Mouse (Mus musculus): ENCODE data around the gene Agpat3. TPM values are rescaled to one million over a fixed set of nuclear protein-coding genes. Genes with fewer than 3 reads are reported as not detected.

The Agpat3 gene
- polyA plus RNA-seq (2012): 1.4 and 3.4 TPM in 2 replicates

GRCm38 (mm10) chr10:78351887-78352665 is at the start of gene Agpat3:
Agpat3 (minus strand) TSS chr10:78352489.
- TF ChIP-seq TAL1 (IDR thresholded peaks at IDR 0.05; ENCODE audit: low read length): no peak
- TF ChIP-seq GATA1 (IDR thresholded peaks at IDR 0.05; ENCODE audit: low read length): no peak
- H3K27me3 ChIP-seq (ENCODE audit: control insufficient read depth): peaks cover 65% of the 10 kb centered on the region
- peaks cover 18% of the 10 kb centered on the region for H3K4me1 ChIP-seq (ENCODE audit: control insufficient read depth)
- no peaks in the 10 kb centered on the region for H3K9me3 ChIP-seq (ENCODE audit: control insufficient read depth, low read length)
- H3K36me3 ChIP-seq (ENCODE audit: control insufficient read depth): peaks cover 3% of the 10 kb centered on the region; the same call in 1 of the 2 replicates
- H3K4me3 ChIP-seq (replicated peaks): peak within 1 kb of the TSS; percentile 72

GRCm38 (mm10) chr10:78401127-78401526 is 48.8 kb upstream of the Agpat3 start:
- no peak overlapping the region for H3K4me3 ChIP-seq (replicated peaks)
- no peaks in the 10 kb centered on the region for H3K27me3 ChIP-seq (ENCODE audit: control insufficient read depth)
- H3K36me3 ChIP-seq (ENCODE audit: control insufficient read depth): peaks cover 74% of the 10 kb centered on the region
- no peak for TF ChIP-seq GATA1 (IDR thresholded peaks at IDR 0.05; ENCODE audit: low read length)
- TF ChIP-seq TAL1 (IDR thresholded peaks at IDR 0.05; ENCODE audit: low read length): no peak
- H3K4me1 ChIP-seq (ENCODE audit: control insufficient read depth): peaks cover 37% of the 10 kb centered on the region
- H3K9me3 ChIP-seq (ENCODE audit: control insufficient read depth, low read length): no peaks in the 10 kb centered on the region

GRCm38 (mm10) chr10:78399090-78399657 is 46.9 kb upstream of the Agpat3 start:
- Histone ChIP-seq H3K9me3 (ENCODE audit: control insufficient read depth, low read length) (no peaks in the 10 kb centered on the region), H3K27me3 (ENCODE audit: control insufficient read depth) (no peaks in the 10 kb centered on the region), H3K4me3 (replicated peaks) (no peak overlapping the region), H3K36me3 (ENCODE audit: control insufficient read depth) (peaks cover 55% of the 10 kb centered on the region), H3K4me1 (ENCODE audit: control insufficient read depth) (peaks cover 37% of the 10 kb centered on the region)
- TF ChIP-seq TAL1 (IDR thresholded peaks at IDR 0.05; ENCODE audit: low read length) (no peak), GATA1 (IDR thresholded peaks at IDR 0.05; ENCODE audit: low read length) (no peak)

GRCm38 (mm10) chr10:78396625-78396885 is 44.3 kb upstream of the Agpat3 start:
- Histone ChIP-seq H3K9me3 (ENCODE audit: control insufficient read depth, low read length) (no peaks in the 10 kb centered on the region), H3K4me1 (ENCODE audit: control insufficient read depth) (peaks cover 41% of the 10 kb centered on the region), H3K4me3 (replicated peaks) (no peak overlapping the region), H3K36me3 (ENCODE audit: control insufficient read depth) (peaks cover 29% of the 10 kb centered on the region), H3K27me3 (ENCODE audit: control insufficient read depth) (peaks cover 12% of the 10 kb centered on the region)
- TF ChIP-seq TAL1 (IDR thresholded peaks at IDR 0.05; ENCODE audit: low read length): no peak
- no peak for TF ChIP-seq GATA1 (IDR thresholded peaks at IDR 0.05; ENCODE audit: low read length)

- Histone ChIP-seq H3K4me1 (ENCODE audit: control insufficient read depth) (peaks cover 36% of the 10 kb centered on the region), H3K9me3 (ENCODE audit: control insufficient read depth, low read length) (no peaks in the 10 kb centered on the region), H3K27me3 (ENCODE audit: control insufficient read depth) (peaks cover 18% of the 10 kb centered on the region), H3K36me3 (ENCODE audit: control insufficient read depth) (peaks cover 24% of the 10 kb centered on the region), H3K4me3 (replicated peaks) (no peak overlapping the region)
- TF ChIP-seq GATA1 (IDR thresholded peaks at IDR 0.05; ENCODE audit: low read length) (no peak), TAL1 (IDR thresholded peaks at IDR 0.05; ENCODE audit: low read length) (no peak)
Measured at GRCm38 (mm10) chr10:78395819-78396624, 43.7 kb upstream of the Agpat3 start.

GRCm38 (mm10) chr10:78395377-78395776 is 43.1 kb upstream of the Agpat3 start:
- H3K4me3 ChIP-seq (replicated peaks): no peak overlapping the region
- H3K4me1 ChIP-seq (ENCODE audit: control insufficient read depth): peaks cover 29% of the 10 kb centered on the region
- TF ChIP-seq TAL1 (IDR thresholded peaks at IDR 0.05; ENCODE audit: low read length): no peak
- TF ChIP-seq GATA1 (IDR thresholded peaks at IDR 0.05; ENCODE audit: low read length): no peak
- H3K27me3 ChIP-seq (ENCODE audit: control insufficient read depth): peaks cover 24% of the 10 kb centered on the region
- H3K36me3 ChIP-seq (ENCODE audit: control insufficient read depth): peaks cover 18% of the 10 kb centered on the region
- H3K9me3 ChIP-seq (ENCODE audit: control insufficient read depth, low read length): no peaks in the 10 kb centered on the region

GRCm38 (mm10) chr10:78392072-78392471 is 39.8 kb upstream of the Agpat3 start:
- no peaks in the 10 kb centered on the region for H3K9me3 ChIP-seq (ENCODE audit: control insufficient read depth, low read length)
- peaks cover 46% of the 10 kb centered on the region for H3K27me3 ChIP-seq (ENCODE audit: control insufficient read depth)
- H3K4me3 ChIP-seq (replicated peaks): no peak overlapping the region
- H3K4me1 ChIP-seq (ENCODE audit: control insufficient read depth): peaks cover 8% of the 10 kb centered on the region
- no peak for TF ChIP-seq GATA1 (IDR thresholded peaks at IDR 0.05; ENCODE audit: low read length)
- TF ChIP-seq TAL1 (IDR thresholded peaks at IDR 0.05; ENCODE audit: low read length): no peak
- no peaks in the 10 kb centered on the region for H3K36me3 ChIP-seq (ENCODE audit: control insufficient read depth)

- H3K4me1 ChIP-seq (ENCODE audit: control insufficient read depth): peaks cover 4% of the 10 kb centered on the region
Measured at GRCm38 (mm10) chr10:78390982-78391470, 38.7 kb upstream of the Agpat3 start.

More at GRCm38 (mm10) chr10:78390982-78391470, 38.7 kb upstream of the Agpat3 start:
- TF ChIP-seq GATA1 (IDR thresholded peaks at IDR 0.05; ENCODE audit: low read length) (no peak), TAL1 (IDR thresholded peaks at IDR 0.05; ENCODE audit: low read length) (no peak)
- no peak overlapping the region for H3K4me3 ChIP-seq (replicated peaks)
- H3K36me3 ChIP-seq (ENCODE audit: control insufficient read depth): no peaks in the 10 kb centered on the region
- H3K27me3 ChIP-seq (ENCODE audit: control insufficient read depth): peaks cover 46% of the 10 kb centered on the region
- H3K9me3 ChIP-seq (ENCODE audit: control insufficient read depth, low read length): no peaks in the 10 kb centered on the region
